Mouse (Mus musculus) adrenal gland, adult 2 months (tissue): ENCODE measurements around the gene Mroh7. TPM values are rescaled to one million over a fixed set of nuclear protein-coding genes. Genes with fewer than 3 reads are reported as not detected.

Experiments
- DNase-seq: peaks from one replicate; pipeline ENCODE4 v3.0.0; 2021
- polyA plus RNA-seq: library from polyadenylated mRNA; depleted of rRNA; stranded (reverse); fragments of >200 nt; gene quantifications from 2 replicates; pipeline ENCODE4 v1.2.3, GENCODE M21; 2012
- total RNA-seq, 2 experiments: library from RNA; stranded (reverse); gene quantifications; 2 replicates each; pipeline ENCODE4 v1.2.3; 2021

The Mroh7 gene
- total and polyA plus RNA-seq, 3 experiments: 0.83 to 3.1 (median 1.4) TPM

DNA sequence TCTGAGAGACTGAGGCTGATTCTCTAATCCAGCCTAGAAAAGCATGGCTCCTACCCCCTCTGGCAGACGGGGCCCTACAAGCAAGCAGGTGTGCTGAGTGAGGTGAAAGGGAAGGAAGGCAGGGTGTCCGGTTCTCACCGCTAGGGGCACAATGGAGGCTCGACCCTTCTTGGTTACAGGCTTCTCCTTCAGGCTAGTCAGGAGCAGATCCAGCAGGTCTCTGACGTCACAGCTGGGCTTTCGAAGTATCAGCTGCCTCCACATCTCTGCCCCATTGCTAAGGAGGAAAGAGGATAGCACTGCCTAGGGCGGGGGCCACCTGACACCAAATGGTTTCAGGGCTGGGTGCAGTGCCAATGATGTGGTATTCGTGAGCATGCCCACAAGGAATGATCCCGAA lies 30.7 kb downstream of the Mroh7 start:
- no peak for DNase-seq

DNA sequence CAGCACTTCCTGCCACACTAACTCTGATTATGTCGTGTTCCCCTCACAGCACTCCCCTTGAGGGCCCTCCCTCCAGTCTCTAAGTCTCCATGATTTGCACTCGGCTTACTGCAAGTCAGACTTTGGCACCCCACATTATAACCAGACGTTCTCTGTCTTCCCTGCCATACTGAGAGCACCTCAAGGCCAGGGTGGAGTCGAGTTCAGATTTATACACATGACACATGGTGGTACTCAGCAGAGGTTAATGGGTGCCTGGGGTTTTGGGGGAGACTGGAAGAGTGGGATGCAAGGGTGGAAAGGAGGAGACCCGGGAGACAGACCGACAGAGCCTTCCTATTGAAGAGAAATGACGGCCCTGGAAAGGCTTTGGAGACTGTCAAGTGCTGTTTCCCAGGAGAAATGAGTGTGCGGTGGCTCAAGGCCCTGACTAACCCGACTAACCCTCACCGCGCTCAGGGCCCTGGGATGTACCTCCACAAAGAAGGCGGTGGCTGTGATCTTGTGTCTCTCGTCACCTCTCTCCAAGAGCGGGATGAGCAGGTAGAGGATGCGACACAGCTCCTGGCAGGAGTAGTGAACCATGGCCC lies 36.8 kb downstream of the Mroh7 start:
- no peak for DNase-seq

DNA sequence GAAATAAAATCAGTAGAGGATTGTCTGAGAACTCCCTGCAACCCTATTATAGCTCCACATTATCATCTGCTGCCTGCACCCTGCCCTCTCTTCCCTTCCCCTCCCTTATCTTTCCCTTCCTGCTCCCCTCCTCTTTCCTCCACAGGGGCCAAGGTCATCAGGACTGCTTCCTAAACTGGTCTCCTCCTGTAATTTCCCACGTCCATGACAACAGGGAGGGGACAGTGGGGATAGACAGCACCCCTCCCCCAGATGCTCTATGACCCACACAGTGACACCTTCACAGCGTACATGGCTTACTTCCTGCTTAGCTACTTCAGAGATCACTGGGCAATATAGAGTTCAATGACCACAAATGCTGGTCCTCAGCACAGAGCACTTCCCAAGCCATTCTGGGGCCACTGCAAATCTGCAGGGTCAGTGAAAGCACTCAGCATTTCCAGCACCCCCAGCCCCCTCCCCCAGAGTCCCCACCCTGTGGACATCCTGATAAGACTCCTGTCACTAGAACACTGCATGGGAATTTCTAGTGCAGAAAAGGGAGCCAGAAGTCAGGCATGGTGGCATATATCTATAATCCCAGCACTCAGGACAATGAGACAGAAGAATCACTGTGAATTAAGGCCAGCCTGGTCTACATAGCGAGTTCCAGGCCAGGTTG lies 42.0 kb downstream of the Mroh7 start:
- no peak for DNase-seq

DNA sequence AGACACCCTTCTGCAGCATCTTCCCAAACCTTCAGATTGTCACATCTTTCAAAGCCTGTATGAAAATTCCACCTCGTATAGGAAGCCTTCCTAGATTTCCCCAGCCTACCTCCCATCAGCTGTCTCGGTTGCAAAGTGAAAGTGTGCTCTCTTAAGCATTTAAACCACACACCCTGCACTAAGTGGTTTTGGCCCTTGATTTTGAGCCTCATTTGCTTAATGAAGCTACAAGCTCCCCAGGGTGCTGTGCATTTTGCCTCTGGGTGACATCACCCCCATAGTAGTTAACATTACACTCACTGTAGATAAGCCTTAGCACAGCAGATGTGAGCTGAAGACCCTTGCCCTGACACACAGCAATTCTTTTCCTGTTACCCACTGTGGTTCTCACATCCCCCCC lies 49.8 kb downstream of the Mroh7 start:
- DNase-seq: no peak

DNA sequence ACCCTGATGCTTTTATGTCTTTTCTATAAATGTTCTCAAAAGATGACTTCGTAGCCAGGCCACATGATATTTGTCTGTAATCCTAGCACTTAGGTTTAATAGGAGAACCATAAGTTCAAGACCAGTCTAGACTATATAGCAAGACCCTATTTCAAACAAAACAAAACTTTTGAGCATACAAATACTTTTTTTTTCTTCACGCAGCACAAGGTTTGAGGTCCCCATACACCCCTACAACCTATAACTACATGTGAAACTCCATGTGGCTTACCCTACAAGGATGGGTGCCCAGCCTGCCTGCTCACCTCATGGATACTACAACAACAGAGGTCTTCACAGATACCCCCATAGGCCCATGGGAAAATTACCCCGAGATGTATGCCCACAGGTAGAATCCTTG lies 51.6 kb downstream of the Mroh7 start:
- no peak for DNase-seq

DNA sequence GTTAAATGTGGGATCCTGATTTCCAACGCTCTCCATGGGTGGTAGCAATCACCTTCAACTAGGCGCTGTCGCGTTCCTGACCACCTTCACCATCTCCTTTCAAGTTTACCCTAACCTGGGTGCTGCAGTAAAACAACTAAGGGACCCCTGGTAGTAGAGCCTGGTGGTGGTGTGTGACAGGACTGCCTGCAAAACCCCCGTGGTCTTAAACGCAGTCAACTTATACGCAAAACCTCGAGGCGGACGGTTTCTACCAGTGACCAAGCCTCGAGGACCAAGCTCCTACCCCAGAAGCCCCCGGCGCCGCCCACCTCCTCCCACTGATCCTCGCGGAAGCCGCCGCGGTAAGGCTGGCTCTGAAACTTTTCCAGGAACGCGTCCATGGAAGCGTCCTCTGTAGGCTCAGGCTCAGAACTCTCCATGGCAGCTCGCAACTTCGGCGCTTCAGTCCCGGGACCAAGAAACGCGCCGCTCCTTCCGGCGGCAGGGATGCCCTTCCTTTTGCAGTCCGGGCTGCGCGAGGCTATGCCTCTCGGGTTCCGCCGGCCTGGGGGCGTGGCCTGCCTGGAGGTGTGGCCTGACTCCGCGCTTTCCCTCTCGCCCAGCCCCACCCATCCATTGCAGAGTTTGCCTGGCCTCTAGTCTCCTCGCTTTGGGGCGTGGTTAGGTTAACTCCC lies 52.1 kb downstream of the Mroh7 start, which contains the start of gene Ttc4:
TSS of gene Ttc4 (minus strand) at position 503 of the 677 bp plus-strand sequence.
- DNase-seq: peak; percentile 94

DNA sequence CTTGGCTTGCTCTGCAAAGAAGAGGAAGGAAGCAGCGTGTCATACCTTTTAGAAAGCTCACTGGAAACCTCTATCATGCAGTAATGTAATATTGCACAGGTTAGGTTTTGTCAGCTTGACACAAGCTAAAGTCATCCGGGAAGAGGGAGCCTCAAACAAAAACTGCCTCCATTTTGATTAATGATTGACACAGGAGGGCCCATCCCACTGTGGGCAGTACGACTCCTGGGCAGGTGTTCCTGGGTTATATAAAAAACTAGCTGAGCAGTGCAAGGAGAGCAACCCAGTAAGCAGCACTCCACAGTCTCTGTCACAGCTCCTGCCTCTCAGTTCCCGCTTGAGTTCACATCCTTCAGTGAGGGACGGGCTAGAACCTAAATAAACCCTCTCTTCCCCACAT lies 54.0 kb downstream of the Mroh7 start:
- no peak for DNase-seq

DNA sequence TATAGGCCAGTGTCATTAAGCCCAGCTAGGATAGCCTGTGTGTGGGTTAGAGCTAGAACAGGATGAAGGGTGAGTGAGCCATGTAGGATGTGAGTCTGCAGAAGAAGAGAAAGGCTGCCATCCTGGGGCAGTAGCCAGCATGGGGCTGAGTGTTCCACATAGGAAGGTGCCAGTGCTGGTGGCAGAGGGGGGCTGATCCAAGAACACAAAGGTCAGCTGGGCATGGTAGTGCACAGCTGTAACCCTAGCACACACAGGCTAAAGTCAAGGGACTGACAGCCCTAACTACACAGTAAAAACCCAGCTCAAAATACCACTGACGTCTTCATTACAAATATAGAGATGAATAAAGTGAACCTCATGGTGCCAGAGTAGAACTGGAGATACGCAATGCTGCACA lies 64.2 kb downstream of the Mroh7 start:
- no peak for DNase-seq

DNA sequence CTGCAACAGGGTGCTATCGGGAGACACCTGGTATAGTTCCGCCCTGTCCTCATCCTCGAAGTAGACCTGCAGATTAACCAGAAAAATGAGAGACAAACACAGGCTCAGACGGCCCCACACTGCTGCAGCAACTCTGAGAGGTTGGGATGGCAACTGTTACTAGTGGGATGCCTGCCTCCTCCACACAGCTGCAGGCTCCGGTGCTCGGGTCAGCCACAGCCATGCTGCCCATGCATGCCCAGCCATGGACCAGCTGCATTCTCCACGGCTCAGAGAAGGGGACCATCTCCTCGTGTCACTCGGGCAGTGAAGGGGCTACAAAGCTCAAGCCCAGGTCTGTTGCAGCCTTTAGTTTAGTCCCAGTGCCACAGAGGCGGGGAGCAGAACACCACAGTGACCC lies 65.1 kb downstream of the Mroh7 start:
- DNase-seq: no peak

DNA sequence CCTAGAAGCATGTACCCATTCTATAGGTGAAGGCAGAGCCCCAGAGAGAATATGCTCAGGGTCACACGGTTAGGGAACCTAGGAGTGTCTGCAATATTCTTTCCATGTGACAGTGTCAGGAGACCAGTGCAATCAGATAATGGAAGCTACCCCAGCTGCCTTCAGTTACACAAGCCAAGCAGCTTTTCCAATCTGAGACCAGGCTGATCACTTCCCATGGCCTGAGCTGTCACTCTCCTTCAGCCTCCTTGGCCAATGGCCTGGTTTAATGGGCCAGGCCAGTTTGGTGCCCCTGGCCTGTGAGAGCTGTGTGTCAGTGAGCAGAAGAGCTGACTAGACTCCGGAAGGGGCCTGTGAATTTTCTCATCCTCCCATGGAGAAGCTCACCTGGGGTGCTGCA lies 65.5 kb downstream of the Mroh7 start:
- DNase-seq: no peak

DNA sequence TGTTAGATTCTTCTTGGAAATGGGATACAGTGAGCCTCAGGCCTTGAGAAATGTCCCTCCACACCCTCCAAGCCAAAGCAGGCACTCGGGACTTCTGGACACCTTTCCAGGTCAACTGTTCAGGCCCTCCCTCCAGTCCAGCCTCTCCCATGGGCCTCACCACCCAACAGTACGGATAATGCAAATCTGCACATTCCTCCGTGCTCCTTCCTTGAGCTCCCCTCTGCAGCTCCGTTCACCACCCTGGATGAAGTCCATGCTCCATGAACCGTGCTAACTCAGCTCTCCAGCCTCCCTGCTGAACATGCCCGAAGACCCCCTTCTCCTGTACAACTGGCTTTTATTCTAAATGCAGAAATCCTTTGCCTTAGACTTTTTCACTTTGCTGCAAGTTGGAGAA lies 66.0 kb downstream of the Mroh7 start:
- DNase-seq: no peak

DNA sequence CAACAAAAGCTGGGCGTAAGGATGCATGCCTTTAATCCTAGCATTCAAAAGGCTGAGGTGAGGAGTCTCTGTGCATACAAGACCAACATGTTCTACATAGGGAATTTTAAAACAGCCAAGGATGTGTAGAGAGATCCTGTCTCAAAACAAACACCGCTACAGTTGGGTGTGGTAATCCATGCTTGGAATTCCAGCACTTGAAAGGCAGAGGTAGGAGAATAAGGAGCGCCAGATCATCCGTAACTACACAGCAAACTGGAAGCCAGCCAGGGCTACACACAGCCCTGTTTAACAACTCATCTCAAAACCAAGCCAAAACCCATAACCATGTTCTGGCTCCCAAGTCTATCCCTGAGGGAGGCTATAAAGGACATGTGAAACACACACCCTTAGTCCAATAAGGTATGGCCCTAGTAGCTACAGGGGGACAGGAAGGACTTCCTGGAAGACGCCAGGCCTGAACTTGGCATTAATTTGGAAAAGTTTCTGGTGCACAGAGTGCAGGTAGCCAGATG lies 66.7 kb downstream of the Mroh7 start:
- no peak for DNase-seq

DNA sequence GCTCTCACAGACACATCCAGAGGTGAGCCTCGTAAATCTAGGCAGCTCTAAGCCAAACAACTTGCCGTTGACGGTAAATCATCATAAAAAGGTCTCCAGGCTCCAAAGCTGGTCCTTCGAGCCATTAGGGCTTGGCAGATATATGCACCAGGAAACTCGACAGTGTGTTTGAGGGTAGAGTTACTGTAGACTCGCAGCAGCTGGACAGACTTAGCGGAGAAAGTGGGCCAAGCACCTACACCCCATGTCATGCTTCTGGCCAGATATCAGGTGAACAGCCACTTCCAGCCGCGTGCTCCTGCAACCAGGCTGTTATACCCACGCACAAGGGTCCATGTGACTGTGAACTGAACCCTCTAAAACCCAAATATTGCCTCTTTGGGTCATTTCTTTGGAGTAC lies 75.0 kb downstream of the Mroh7 start:
- no peak for DNase-seq

DNA sequence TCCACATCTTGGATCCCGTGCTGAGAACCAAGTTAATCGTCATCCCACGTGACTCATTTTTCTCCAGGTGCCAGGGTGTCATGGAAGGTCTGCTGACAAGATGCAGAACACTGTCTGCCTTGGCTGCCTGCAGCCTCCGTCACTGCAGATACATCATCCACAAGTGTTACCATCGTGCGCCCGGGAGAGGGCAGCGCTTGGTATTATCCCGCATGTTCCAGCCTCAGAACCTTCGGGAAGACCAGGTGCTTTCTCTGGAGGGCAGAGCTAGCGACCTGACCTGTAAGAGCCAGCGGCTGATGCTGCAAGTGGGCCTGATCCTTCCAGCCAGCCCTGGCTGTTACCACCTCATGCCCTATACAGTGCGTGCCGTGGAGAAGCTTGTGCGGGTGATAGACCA lies 77.7 kb downstream of the Mroh7 start:
- DNase-seq: no peak

DNA sequence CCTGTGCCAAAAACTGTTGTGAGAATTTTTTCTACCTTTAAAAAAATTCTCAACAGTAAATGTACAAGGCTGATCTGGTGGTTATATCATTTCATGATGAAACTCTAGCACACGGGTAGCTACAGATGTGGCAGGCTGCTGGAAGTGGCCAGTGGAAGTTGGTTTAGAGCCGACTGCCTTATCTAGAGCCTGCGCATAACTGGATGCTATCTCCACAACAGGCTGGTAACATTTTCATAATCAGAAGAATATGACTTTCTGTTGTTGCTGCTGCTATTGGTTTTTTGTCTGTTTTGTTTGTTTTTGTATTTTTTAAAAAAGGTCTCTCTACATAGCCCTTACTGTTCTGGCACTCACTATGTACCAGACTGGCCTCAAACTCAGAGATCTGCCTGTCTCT lies 78.2 kb downstream of the Mroh7 start:
- DNase-seq: no peak

DNA sequence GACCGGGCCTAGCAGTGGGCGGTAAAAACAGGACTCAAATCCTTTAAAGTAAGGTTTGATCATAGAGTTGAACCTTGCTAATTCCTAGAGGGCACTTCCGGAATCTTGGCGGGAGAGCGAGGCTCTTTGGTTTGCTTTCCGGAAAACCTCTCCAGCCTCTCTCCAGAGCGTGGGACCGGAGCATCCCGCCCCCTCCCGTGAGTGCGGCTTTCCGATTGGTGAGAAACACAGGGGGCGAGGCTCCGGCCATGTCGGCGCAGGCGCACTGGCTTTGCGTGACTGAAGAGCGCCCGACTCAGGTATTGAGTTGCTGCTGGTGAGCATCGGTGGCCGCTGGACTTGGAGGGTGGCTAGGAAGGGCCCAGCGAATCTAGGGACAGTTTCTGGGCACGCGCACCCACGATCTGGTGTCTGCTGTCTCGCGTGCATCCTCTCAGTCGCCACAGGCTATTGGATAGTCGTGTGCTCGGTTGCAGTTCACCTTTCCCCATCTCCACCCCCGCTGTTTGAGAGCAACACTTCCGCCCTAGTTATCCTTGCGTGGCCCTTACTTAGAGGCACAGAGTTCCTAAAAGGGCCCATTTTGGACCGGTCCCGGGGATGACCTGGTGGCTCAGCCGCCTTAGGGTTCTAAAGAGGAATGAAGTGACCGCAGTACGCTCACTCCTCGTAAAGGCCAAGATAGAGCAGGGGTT lies 79.7 kb downstream of the Mroh7 start, which contains the start of gene Pars2:
TSS of gene Pars2 (plus strand) at position 237 of the 695 bp plus-strand sequence.
- DNase-seq: peak; percentile 98

DNA sequence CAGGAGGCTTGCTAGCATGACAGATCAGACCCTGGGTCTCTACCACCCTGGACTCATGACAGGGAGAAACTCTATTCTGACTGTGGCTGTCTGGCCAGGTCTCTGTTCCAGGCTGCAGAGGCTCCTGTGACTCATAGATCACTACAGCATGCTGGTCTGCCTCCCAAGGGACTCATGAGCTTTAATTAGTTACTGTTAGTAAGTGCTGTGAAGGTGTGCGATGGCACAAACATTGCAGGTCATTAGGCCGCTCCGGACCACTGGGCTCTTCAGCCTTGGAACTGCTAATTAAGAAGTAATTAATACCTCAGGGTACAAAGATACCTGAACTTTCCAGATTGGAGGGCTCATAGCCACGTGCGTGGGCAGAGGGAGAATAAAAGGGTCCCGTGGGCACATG lies 83.6 kb downstream of the Mroh7 start:
- no peak for DNase-seq

DNA sequence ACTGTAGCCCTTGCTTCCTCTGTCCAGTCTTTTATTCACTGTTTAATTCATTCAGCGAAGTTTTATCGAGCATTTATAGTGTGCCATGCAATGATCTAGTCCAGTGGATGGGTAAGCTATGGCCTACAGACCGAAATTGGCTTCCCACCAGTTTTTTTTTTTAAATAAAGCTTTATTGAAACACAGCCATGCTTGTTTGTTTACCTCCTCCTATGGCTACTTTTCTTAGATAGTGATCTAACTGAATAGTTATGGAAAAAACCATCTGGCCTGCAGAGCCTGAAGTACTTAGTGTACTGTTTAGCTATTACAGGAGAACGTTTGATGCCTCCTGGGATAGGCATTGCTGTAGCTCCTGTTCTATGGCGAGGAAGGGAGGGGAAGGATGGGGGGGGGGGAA lies 84.9 kb downstream of the Mroh7 start:
- DNase-seq: no peak

DNA sequence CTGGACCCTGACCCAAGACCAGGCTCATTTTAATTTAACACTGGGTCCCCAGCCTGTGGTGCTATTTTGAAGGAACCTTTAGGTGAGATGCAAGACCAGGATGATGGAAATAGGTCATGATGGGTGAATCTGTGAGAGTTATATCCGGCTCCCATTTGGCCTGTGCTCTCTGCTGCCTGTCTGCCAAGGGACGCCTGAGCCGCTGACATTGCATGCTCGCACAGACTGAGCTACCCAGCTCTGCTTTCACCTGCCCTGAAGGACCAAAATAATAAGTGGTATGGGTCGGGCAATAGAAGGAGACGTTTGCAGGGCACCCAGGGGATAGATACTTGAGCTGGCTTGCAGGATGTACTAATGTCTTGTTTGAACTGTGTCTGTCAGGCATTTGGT lies 86.5 kb downstream of the Mroh7 start:
- no peak for DNase-seq

DNA sequence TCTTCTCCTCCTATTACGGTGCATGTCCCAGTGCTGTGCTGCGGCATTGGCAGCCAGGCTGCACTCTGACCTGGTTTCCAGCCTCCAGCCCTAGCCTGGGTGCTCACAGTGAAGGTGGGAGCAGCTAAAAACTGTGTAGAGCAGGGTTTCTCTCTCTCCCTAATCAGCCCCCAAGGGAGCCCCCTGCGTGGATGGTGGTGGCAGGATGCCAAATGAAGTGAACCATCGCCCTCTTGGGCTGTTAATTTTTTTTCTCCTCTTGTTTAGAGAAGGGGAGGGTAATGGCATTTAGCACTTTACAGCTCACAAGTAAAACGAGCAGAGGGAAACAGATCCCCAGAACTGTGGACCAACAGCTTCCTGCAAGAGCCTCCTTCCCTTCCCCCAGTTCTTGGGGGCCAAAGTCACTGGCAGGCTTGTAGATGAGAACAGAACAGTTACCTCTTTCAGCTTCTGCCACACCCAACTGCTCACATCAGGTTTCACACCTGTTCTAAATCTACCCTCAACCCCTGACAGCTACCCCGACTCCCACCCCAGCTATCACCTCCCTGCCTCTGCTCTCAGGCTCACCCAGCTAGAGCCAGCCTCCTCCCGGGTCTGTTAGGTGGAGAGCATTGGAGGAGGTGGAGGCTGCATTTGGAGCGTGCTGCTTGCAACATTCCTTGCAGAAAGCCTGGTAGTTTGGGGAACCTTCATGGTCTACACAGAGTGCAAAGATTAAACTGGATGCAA lies 87.1 kb downstream of the Mroh7 start:
- no peak for DNase-seq

DNA sequence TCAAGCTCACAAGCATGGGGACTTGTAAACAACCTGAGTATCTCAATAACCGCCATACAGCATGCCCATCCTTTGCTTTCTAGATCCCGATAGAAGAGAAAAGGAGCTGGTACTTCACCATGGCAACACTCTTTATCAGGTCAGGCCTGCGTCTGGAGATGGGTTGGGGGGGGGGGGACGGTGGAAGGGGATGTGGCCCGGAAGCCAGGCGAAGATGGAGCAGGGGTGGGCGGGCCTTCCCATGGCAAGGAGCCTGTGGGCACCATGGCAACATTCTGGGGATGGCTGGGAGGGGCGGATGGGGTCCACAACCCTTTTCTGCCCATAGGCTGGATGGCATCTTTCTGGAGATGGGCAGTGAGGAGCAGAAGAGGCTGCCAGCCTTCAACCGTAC lies 96.6 kb downstream of the Mroh7 start:
- DNase-seq: no peak
